Mouse (Mus musculus) B cell, adult 2 months (primary cell): ENCODE data around the gene Spag7.

Source experiments
- DNase-seq, 2 experiments: peaks; one replicate each; pipeline ENCODE4 v3.0.0; 2022

The Spag7 gene

DNA sequence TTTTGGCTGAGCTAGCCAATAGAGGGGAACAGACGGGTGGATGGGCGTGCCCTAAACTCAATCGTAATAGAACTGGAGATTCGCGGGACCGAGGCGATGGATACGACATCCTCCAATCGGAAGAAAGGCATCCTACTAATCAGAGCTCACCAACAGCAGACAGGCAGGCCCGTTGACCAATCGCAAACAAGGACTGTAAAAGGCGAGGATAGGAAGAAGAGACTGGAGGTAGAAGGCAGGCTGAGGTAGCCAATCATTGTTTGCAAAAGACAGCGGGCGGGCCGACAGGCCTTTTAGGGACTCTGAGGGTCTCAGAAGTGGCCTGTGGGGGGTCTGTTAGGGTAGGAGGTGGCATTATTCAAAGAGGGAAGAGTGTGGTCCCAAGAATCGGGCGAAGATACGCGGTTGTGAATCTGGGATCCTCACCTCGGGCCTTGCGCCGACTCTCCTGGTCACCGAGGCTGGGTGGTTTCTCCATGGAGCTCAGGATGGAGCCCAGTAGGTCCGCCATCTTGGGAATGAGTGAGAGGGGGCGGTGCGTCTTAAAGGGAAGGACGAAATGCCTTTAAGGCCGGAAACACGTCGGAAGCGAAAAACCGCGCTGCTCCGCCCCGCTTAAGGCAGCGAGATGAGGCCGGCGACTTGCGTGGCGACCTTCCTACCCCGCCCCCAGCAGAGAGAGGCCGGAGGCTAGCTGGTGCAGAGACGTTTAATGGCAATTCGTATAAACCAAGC lies at the start of gene Spag7:
TSS of gene Spag7 (minus strand) at position 646 of the 735 bp plus-strand sequence.
- DNase-seq: peak; percentile 91 to 93

DNA sequence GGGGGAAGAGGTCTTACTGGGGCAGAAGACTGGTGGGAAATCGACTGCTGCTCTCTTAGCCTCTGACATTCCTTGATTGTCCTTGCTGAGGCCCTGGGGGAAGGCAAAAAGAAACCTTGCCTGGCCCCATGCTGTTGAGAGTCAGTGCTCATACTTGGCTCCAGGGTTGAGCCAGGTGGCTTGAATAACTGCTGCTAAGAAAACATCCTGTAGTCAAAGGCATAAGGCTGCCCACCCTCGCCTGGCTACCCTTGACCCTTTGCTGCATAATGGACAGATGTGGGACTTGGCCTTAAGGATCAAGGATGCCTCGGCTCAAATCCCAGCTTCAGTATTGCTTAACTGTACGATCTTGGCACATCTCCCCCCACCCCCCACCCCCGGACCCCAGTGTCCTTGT lies 49.3 kb upstream of the Spag7 start:
- DNase-seq: no peak

DNA sequence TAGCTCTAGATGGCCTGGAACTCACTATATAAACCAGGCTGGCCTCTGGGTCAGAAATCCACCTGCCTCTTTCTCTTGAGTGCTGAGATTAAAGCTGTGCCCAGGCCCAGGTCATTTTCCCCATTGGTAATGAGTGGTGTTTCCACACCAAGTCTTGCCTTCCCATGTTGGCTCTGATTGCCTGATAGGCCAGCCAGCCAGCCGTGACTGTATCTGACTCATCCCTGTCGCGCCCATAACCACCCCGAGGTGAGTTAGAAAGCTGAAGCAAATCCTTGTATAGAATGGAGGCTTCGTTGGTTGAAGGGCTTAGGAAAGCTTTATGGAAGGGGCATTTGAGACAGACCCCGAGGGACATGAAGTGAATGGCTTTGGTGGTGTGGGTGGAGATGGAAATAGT lies 46.6 kb upstream of the Spag7 start:
- no peak for DNase-seq

DNA sequence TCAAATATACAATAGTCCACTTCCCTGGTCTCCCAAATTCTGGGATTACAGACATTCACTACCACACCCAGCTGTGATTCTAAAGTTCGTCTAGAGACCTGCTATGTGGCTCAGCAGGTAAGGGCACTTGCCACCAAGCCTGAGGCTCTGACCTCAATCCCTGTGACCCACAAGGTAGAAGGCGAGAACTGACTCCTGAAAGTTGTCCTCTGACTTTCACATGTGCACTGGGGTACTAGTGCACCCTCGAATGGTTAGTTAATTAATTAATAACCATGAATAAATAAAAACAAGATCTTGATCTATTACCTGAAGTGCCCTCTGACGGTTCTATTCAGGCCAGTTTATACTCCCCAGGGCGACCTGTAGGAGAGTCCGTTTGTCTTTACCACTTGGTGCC lies 44.0 kb upstream of the Spag7 start:
- DNase-seq: no peak

DNA sequence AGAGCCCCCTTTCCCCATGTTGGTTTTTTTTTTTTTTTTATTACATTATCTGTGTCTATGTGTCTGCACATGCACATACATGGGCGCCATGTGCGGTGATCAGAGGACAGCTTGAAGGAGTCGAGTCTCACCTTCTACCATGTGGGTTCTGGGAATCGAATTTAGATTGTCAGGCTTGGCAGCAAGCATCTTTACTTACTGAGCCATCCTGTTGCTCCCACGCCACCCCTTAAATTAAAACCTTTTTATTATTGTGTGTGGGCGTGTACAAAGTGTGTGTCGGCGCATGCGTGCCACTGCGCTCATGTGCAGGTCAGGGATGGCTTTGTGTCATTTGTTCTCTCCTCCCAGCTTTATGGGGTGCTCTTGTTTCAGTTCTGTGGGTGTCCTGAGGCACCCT lies 41.8 kb upstream of the Spag7 start:
- no peak for DNase-seq

DNA sequence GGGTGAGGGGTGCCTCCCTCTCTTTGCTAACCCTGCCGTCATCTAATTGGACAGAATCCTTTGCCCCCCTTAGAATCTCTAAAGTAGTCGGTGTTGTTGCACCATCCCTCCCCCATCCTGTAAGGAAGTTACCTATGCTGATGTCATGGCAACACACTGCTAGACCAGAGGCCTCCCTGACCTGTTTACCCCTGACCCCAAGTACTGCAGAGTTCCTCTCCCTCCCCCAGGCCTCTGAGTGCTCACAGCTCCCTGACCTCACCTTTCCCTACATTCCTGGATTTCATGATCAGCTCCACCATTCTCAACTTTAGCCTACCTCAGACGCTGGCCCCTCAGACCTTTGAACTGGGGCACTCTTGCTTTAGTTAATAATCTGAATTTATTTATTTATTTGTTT lies 36.9 kb upstream of the Spag7 start:
- DNase-seq: no peak

DNA sequence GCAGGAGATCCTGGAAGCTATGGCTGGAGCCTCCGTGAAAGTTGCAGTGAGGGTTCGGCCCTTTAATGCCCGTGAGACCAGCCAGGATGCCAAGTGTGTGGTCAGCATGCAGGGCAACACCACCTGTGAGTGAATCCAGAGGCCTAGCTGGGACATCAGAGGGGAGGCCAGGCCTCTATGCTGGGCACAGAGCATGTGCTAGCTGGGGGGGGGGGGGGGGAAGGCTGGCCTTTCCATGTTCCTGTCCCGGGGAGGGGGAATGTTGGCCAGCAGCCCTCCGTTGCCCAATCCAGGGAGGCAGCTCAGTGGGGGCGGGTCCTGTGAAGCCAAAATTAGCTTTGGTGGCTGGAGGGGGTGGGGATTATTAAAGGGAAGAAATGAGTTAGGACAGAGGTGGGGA lies 33.6 kb upstream of the Spag7 start:
- no peak for DNase-seq

DNA sequence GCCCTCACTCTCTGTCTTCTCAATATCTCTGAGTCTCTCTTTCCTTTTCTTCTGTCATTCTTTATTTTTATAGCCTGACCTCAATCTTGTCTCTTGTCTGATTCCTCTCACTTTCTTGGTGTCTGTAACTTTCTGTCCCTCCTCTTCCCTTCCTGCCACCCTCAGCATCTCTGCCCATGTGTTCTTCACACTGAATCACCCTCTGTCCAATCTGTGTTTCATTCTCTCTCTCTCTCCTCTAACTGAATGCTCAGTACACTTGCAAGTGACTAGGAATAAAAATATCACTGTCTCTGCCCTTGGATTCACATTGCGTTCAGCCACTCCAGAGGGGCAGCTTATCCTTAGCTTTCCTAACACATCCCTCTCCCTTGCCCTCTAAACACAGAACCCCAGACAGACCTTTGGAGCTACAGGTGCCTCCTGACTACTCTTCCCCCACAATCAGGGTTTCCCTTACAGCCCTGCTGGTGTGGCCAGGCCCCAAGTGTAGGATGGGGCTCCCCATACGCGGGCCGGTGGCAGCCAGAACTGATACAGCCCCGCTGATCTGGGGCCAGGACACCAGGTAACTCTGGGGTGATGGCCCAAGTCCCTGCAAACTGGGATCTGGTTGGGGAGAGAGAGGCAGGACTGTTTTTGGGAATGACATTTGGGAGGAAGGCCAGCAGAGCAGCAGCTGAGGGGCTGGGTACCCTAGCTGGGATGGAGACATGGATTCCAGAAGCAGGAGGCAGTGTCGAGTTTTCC lies 32.9 kb upstream of the Spag7 start:
- DNase-seq: no peak

DNA sequence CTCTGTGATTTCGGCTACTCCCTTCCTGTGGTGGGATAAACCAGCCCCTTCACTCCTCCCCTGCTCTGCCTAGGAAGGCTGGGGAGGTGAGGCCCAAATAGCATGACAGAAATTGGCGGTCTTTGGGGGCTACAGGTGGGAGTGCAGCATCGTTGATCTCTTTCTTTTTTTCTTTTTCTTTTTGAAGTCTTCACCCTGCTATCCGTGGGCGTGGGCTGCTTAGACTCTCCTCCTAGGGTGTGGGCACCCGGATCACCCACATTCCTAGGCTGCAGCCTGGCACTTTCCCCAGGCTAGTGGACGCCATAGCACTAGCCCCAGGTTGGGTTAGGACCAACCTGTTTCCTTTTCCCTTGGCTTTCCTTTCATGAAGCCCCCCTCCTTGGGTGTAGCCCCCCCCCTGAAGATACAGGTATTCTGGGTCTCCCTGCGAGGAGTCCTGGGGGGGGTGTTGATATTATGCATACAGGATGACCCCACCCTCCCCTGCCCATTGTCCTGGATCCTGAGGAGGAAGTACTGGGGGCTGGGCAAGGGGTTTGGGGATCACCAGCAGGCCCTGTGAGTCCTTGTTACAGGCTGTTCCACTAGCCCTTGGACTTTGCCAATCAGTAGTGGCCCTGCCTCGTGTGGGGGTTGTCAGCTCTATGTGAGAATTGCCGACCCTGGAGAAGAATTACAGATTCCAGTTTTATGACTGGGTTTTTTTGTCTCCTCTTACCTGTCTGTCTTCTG lies 32.2 kb upstream of the Spag7 start:
- DNase-seq: no peak

DNA sequence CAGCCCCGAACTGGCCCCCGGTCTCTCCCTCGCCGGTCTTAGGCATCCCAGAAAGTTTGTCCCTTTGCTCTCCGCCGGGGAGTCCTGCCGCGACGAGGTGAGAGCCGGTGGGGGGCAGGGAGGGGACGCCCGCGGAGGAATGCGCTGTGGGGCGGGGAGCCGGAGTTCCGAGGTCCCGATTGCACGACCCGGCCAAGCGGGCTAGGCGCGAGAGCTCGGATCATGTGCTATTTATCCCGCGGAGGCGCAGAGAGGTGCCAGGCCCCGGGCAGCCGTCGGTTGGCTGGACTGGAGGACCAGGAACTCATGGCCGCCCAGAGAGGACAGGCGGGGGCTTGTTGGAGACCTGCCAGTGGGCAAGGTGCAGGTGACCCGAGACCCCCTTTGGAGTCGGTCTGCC lies 31.4 kb upstream of the Spag7 start:
- peak; percentile 54 to 63 for DNase-seq

DNA sequence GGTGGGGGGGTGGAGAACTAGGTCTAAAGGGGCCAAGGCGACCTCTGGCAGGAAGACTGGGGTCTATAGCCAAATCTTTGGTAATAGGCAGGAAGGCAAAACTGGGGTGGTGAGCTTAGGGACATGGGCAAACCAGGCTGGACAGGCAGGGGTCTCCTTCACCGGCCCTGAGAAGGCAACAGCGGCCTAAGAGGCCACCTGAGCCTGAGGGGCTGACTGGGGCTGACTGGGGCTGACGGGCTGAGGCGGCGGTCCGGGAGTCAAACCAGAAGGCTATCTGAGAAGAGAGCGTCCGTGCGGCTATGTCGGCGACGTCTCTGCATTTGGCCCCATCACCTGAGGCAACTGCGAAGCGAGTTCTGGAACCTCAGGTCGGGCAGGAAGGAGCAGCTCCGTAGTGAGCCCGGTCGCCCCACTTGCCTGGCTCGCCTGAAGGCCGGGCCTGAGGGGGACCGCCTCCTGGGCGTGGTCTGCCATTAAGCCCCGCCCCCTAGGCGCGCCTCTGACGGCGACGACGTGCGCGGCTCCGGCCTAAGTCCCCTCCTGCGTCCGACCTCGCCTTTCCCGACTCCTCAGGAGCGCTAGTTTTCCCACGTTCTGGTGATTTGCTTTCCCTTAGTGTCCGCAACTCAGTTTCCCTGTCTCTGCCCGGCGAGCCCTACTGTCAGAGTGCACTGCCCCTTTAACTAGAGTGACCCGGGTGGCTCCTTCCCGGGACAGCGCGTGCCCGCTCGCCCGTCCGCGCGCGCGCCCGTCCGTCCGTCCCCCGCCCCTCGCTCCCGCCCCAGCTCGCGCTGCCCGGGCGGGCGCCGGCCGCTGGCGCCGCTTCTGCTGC lies 30.7 kb upstream of the Spag7 start, which contains the start of the genes Inca1 and Kif1c:
TSS of gene Inca1 (minus strand) at position 434 of the 835 bp plus-strand sequence.
TSS of gene Kif1c (plus strand) at position 827 of the 835 bp plus-strand sequence.
- peak; percentile 97 to 98 for DNase-seq

DNA sequence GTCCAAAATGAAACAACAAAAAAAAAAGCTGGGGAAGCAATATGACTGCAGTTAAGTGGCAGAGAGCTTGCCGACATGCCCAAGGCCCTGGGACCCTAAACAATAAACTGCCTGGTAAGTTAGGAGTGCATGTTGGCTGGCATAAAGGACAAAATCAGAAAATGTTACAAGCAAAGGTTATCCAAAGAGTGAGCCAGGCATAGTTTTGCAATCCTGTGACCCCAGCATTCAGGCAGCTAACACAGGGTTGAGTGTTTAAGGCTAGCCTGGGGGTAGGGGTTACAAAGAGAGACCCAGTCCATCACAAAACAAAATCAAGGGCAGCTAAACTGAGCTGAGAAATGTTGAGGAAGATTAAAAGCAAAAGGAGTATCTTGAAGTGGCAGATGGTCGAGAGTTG lies 29.8 kb upstream of the Spag7 start:
- DNase-seq: no peak

DNA sequence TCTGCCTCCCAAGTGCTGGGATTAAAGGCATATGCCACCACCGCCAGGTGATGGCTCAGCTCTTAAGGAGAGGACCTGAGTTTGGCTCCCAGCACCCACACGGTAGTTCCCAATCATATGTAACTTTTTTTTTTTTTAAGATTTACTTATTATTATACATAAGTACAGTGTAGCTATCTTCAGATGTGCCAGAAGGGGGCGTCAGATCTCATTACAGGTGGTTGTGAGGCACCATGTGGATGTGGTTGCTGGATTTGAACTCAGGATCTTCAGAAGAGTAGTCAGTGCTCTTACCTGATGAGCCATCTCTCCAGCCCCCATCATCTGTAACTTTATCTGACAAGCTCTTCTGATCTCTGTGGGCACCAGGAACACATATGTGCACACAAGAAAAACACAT lies 28.2 kb upstream of the Spag7 start:
- DNase-seq: peak; percentile 39 to 60

DNA sequence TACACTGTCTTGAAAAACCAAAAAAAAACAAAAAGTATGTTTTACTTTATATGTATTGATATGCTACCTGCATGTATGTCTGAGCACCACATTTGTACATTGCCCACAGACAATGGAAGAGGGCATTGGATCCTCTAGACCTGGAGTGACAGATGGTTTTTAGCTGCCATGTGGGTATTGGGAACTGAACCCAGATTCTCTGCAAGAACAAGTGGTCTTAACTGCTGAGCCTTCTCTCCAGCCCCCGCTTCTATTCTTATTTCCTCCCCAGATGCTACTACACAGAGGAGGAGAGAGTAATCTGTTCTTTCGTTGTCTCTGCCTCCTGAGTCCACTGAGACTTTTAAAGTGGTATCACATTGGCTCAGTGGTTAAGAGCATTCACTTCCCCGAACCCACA lies 24.3 kb upstream of the Spag7 start:
- DNase-seq: no peak

DNA sequence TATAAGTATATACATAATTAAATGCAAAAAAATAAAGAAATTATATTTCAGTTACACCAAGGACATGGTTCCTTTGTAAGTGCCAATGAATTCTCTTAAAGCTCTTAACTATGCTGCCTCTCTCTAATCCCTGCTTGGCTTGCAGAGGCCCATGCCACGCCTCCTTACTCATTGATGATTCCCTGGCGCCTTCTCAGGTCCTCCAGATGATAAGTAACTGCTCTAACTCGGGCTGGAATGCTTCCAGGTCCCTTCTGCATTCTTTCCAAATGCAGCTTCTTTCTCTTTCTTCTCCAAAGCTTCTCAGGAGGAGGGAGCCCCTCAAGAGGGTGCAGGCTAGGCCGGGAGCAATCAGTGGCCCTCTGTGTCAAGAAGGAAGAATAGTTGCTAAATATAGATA lies 20.4 kb upstream of the Spag7 start:
- no peak for DNase-seq

DNA sequence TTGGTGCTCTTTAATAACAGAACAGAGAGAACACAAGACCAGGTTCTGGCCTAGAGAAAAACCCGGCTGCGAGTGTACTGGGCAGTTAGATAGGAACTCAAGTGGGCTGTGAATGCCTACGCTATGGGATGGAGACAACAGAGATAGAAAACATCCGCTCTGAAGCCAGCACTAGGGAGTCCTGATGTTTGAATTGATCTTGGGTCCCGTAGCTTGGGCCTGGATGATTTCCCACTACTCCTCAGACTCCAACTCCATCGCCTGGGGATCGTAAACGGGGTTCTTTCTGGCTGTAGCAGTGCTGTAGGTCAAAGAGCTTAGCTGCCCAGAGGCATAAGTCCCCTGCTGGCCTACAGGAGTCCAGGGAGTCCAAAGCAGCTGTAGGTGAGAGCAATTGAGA lies 19.2 kb upstream of the Spag7 start:
- no peak for DNase-seq

DNA sequence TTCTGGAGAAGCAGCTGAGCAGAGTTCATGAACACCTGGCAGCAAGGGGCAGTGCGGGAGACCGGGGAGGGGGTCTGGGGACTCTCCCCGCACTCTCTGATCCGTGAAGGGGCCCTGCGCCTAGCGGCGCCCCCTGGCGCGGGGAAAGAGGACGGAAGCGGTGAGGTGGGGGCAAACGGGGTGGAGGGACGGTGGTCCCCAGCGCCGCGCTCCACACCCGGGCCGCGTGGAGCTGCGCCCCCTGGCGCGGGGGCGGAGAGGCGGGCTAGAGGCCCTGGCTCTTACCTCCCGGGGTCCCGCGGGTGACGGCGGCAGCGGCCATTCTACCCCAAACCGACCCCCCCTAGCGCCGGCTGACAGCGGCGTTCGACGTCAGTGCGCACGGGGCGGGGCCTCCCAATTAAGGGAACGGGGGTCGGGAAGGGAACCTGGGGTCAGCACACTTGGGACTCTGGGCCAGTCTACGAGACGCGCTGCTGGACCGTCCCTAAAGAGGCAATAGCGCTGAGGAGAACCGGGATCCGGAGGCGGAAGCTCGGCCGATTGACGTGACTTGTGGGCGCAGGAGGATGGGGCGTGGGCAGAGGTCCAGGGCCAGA lies 18.5 kb upstream of the Spag7 start, which contains the start of gene Camta2:
TSS of gene Camta2 (minus strand) at position 505 of the 599 bp plus-strand sequence.
- peak; percentile 84 to 85 for DNase-seq

DNA sequence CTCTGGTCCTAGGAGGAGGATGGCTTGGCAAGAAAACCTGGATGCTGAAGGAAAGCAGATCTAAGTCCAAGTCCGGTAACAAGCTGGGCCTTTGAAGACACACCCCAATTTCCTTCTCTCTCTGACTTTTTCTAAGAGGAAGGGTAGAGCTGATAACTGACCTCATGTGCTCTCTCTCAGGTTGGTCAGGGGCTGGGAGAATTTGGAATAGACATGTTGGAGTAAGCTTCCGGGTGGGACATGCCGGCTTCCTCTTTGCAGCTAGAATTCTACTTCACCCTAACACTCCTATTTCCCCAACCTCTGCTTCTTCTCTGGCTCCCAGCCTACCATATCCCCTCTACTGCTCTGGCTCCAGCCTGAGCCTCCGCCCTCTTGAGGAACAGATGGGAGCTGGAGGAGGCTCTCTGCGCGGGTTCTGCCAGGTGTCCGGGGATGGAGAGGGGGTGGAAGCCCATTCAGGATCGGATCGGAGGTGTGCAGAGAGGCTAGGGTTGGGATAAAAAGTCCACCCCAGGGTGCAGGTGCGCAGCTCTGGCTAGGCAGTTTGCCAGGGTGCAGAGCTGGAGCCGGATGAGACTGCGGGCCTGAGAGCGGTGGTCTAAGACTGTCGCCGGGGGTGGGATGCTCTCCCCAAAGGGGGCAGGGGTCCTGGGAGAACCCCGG lies 17.8 kb upstream of the Spag7 start:
- no peak for DNase-seq

DNA sequence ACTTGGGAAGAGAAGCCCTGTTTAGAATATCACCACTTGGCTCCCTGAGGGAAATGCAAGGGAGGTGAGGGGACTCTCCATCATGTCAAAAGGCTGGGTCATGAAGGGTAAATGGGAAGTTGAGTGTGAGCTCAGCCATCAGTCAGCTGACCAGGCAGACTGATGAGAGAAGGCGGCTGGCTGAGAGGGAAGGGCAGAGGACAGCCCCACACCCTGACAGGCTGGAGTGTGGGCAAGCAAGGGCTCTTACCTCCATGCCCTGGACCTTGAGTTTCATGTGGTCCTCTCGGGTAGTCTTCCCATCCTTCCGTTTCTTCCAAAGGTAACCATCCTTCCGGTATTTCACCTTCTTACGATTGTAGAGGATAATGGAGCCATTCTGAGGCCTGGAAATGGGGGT lies 14.4 kb upstream of the Spag7 start:
- no peak for DNase-seq

DNA sequence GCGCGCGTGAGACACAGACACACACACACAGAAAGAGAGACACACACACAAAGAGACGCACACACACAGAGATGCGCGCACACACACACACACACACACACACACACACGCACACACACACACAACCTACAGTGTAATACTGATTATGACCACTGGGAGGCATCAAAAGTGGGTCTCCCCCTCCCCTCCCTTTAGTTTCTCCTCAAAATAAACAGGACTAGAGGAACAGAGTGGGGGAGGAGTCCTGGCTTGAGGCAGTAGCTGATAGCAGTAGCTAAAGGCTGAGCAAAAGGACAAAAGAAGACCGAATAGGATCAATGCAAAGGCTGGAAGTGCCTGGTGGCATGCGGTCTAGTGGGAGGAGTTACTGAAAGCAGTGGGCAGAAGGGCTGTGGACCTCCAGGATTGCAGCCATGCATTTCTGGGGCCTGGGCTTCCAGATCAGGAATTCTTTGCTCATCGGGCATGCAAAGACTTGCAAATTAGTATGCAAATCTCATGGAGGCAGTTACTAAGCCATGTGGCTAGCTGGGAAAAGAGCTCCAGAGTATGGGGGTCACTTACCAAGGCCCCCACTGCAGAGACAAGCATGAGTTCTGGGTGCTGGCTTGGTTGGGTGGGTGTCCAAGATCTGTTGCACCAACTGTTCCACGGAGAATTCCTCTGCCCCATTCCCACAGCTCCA lies 12.8 kb upstream of the Spag7 start:
- peak; percentile 50 to 51 for DNase-seq

DNA sequence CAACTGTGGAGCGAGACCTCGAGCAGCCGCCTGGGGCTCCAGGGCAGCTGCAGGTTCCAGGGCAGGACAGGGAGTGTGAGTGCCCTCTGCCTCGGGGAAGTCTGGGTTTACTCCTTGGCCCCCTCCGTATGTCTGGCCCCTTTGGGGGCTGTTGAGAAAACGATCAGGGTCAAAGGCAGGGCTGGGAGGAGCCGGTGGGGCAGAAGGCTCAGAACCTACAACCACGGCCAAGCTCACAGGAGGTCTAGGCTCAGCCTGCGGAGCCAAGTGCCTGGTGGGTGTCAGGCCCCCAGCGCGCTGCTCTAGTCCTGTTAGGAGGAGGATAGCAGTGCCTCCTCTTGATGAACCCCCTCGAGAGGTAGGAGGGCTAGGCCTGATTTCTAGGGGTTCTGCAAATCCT lies 12.0 kb upstream of the Spag7 start:
- no peak for DNase-seq
